Mouse (Mus musculus): ENCODE results near the gene Kmt2d. TPM values are rescaled to one million over a fixed set of nuclear protein-coding genes. Genes with fewer than 3 reads are reported as not detected.

The Kmt2d gene
- polyA plus RNA-seq (2014; fragmentation: Illumina TruSeq; extraction: RNeasy Lipid Tissue Mini Kit (QIAGEN cat#74804); ENCODE audit: low read depth, low replicate concordance), result 2.9 TPM

GRCm38 (mm10) chr15:98871070-98871915 lies at the start of gene Kmt2d:
Kmt2d (minus strand) TSS chr15:98871204.

GRCm38 (mm10) chr15:98917538-98918498 lies 46.8 kb upstream of the Kmt2d start, which contains the start of gene Lmbr1l:
Lmbr1l (minus strand) TSS chr15:98918231.

DNA sequence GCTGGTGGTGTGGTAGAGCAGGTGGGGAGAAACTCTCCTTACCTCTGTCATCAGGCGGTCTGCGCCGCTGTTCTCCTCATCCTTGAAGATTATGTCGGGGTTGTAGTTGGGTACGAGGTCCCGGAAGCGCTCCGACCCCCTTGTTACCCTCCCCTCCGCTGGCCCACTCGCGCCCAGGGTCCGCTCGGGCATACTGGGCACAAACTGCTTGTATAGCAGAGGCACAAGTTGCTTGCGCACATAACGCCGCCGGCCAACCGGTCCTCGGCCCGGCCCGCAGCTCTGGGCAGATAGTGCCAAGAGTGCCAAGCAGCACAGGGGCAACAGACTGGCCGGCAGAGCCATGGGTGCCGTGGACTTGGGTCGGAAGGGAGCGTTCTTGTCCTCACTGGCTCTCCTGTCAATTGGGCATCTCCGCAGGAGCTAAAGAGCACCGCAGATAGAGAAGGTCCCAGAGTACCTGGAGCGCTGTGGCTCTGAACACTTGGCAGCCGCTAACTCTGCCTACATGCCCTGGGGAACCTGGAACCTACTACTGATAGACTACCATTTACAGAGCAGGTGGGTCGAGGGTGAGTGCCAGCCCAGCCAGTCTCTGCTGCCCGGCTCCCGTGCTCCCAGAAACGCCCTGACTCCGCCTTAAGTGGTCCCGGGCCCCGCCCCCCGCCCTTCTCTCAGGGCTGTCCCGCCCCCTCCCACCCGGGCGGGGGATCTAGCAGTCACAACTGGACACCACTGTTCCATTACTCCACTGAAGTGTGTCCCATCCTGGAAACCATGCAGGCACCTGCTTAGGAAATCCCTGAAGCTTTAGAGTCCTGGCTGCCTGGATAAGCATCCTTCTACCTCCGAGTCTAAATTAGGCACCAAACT lies 27.2 kb upstream of the Kmt2d start, which contains the start of gene Dhh:
TSS of gene Dhh (minus strand) at position 613 of the 873 bp plus-strand sequence.

DNA sequence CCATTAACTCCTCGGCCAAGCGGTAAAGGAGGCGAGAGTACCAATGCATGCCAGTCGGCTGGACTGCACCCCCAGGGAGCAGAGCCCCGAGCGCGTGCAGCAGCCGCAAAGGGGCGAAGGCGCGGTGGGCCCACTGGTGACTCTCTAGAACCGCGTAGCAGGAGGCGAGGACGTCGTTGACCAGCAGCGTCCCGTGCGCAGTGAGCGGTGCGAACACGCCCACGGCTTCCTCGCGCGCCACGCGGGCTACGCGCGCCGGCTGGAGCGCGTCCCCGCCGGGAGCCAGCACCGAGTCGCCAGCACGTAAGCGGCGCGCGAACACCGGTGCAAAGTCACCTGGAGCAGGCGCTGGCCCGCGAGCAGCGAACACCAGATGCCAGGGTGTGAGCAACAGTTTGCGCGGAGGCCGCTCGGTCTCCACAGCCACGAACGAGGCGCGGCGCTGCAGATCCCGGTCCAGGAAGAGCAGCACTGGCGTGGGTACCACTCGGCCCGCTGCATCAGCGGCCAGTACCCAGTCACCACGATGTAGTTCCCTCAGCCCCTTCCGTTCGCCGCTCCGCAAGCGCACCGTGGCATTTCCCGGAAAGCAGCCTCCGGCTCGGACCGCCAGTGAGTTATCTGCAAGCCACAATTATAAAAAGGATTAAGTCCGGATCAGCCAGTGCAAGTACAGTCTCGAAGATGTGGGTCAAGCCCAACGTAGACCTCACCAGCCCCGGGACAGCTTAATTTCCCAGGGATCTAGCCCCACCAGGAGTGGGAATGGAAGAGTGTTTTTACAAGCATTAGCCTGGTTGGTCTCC lies 23.1 kb upstream of the Kmt2d start, which contains the start of gene Rhebl1:
TSS of gene Rhebl1 (minus strand) at position 601 of the 806 bp plus-strand sequence.

DNA sequence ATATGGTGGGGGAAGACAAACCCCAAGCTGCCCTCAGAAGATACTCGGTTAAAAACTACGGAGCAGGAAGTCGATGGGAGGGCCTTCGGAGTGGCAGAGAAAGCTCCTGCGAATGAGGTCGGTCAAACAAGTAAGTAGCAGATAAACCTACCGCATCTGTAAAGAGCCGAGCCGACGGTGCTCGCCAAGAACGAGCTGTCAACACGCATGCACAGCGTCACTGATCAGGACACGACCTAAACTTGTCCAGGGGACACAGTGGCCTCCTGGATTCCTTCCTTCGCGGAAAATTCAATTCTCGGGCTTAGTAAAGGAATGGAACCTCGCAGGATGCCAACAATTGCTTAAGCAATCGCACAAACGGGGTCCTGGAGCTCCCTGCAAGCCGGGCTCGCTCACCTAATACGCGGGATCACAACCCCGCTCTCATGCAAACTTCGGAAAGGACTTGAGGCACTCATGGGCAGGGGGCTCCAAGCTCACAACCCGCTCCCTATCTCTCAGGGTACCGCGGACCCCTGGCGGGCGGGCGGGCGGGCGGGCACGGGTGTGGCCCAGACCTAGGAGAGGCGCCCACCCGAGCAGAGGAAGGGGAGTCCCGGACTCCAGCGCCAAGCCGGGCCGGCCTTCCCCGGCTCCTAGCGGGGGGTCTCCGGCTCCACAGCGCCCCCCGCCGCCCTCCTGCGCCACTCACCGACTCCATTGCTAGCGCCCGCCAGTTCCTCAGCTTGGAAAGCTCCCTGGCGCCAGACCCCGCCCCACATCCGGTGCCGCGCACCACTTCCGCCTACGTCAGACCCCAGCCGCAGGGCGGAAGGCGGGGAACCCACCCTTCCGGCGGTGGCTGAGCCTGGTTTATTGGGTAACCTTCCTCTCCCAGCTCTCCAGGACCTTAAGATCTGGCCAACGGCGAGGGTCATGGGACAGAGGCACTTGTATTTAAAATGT lies 40.0 kb downstream of the Kmt2d start, which contains the start of gene Prkag1:
TSS of gene Prkag1 (minus strand) at position 786 of the 948 bp plus-strand sequence.

GRCm38 (mm10) chr15:98809390-98809789 lies 61.6 kb downstream of the Kmt2d start, which contains the start of gene Ddn:
Ddn (minus strand) TSS chr15:98809490.

DNA sequence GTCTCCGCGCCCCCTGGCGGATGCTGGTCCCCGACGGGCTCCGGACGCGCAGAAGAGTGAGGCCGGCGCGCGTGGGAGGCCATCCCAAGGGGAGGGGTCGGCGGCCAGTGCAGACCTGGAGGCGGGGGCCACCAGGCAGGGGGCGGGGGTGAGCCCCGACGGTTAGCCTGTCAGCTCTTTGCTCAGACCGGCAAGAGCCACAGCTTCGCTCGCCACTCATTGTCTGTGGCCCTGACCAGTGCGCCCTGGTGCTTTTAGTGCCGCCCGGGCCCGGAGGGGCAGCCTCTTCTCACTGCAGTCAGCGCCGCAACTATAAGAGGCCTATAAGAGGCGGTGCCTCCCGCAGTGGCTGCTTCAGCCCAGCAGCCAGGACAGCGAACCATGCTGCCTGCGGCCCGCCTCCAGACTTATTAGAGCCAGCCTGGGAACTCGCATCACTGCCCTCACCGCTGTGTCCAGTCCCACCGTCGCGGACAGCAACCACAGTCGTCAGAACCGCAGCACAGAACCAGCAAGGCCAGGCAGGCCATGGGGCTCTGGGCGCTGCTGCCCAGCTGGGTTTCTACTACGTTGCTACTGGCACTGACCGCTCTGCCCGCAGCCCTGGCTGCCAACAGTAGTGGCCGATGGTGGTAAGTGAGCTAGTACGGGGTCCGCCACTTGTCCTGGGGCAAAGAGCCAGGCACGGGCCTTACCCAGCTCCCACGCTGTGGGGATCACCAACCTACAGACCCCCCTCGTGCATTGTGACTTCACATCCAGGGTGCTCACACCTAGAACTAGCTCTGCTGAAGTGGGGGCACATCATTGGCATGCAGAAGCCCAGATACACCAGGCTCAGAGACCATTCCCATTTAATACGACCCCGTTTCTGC lies 81.1 kb downstream of the Kmt2d start, which contains the start of gene Wnt1:
TSS of gene Wnt1 (plus strand) at position 197 of the 875 bp plus-strand sequence.

Other genes with a start within 250 kb of the Kmt2d start
- gene Cacnb3, start 240.4 kb downstream of the Kmt2d start, polyA plus RNA-seq (2014; fragmentation: Illumina TruSeq; extraction: RNeasy Lipid Tissue Mini Kit (QIAGEN cat#74804); ENCODE audit: low read depth, low replicate concordance), result 0.63 TPM
- 3.5 TPM for gene Ddx23, start 208.3 kb downstream of the Kmt2d start, polyA plus RNA-seq (2014; fragmentation: Illumina TruSeq; extraction: RNeasy Lipid Tissue Mini Kit (QIAGEN cat#74804); ENCODE audit: low read depth, low replicate concordance)
- gene Rnd1, start 193.7 kb downstream of the Kmt2d start, polyA plus RNA-seq (2014; fragmentation: Illumina TruSeq; extraction: RNeasy Lipid Tissue Mini Kit (QIAGEN cat#74804); ENCODE audit: low read depth, low replicate concordance), result not detected
- 0.32 TPM for gene Ccdc65, start 163.0 kb downstream of the Kmt2d start, polyA plus RNA-seq (2014; fragmentation: Illumina TruSeq; extraction: RNeasy Lipid Tissue Mini Kit (QIAGEN cat#74804); ENCODE audit: low read depth, low replicate concordance)
- not detected for gene Fkbp11, start 143.0 kb downstream of the Kmt2d start, polyA plus RNA-seq (2014; fragmentation: Illumina TruSeq; extraction: RNeasy Lipid Tissue Mini Kit (QIAGEN cat#74804); ENCODE audit: low read depth, low replicate concordance)
- gene Arf3, start 108.0 kb downstream of the Kmt2d start, polyA plus RNA-seq (2014; fragmentation: Illumina TruSeq; extraction: RNeasy Lipid Tissue Mini Kit (QIAGEN cat#74804); ENCODE audit: low read depth, low replicate concordance), result 42.4 TPM
- gene Wnt10b, start 93.1 kb downstream of the Kmt2d start, polyA plus RNA-seq (2014; fragmentation: Illumina TruSeq; extraction: RNeasy Lipid Tissue Mini Kit (QIAGEN cat#74804); ENCODE audit: low read depth, low replicate concordance), result 0.57 TPM
- not detected for gene Wnt1, start 81.3 kb downstream of the Kmt2d start, polyA plus RNA-seq (2014; fragmentation: Illumina TruSeq; extraction: RNeasy Lipid Tissue Mini Kit (QIAGEN cat#74804); ENCODE audit: low read depth, low replicate concordance)
- not detected for gene Ddn, start 61.7 kb downstream of the Kmt2d start, polyA plus RNA-seq (2014; fragmentation: Illumina TruSeq; extraction: RNeasy Lipid Tissue Mini Kit (QIAGEN cat#74804); ENCODE audit: low read depth, low replicate concordance)
- gene Prkag1, start 39.7 kb downstream of the Kmt2d start, polyA plus RNA-seq (2014; fragmentation: Illumina TruSeq; extraction: RNeasy Lipid Tissue Mini Kit (QIAGEN cat#74804); ENCODE audit: low read depth, low replicate concordance), result 39.9 TPM
- gene Rhebl1, start 23.3 kb upstream of the Kmt2d start, polyA plus RNA-seq (2014; fragmentation: Illumina TruSeq; extraction: RNeasy Lipid Tissue Mini Kit (QIAGEN cat#74804); ENCODE audit: low read depth, low replicate concordance), result 3.2 TPM
- 0.19 TPM for gene Dhh, start 27.3 kb upstream of the Kmt2d start, polyA plus RNA-seq (2014; fragmentation: Illumina TruSeq; extraction: RNeasy Lipid Tissue Mini Kit (QIAGEN cat#74804); ENCODE audit: low read depth, low replicate concordance)
- 9.9 TPM for gene Lmbr1l, start 47.0 kb upstream of the Kmt2d start, polyA plus RNA-seq (2014; fragmentation: Illumina TruSeq; extraction: RNeasy Lipid Tissue Mini Kit (QIAGEN cat#74804); ENCODE audit: low read depth, low replicate concordance)
- 21.1 TPM for gene Tuba1b, start 63.4 kb upstream of the Kmt2d start, polyA plus RNA-seq (2014; fragmentation: Illumina TruSeq; extraction: RNeasy Lipid Tissue Mini Kit (QIAGEN cat#74804); ENCODE audit: low read depth, low replicate concordance)
- gene Gm49450, start 82.3 kb upstream of the Kmt2d start, polyA plus RNA-seq (2014; fragmentation: Illumina TruSeq; extraction: RNeasy Lipid Tissue Mini Kit (QIAGEN cat#74804); ENCODE audit: low read depth, low replicate concordance), result not detected
- 41.6 TPM for gene Tuba1a, start 82.5 kb upstream of the Kmt2d start, polyA plus RNA-seq (2014; fragmentation: Illumina TruSeq; extraction: RNeasy Lipid Tissue Mini Kit (QIAGEN cat#74804); ENCODE audit: low read depth, low replicate concordance)
- gene Tuba1c, start 158.7 kb upstream of the Kmt2d start, polyA plus RNA-seq (2014; fragmentation: Illumina TruSeq; extraction: RNeasy Lipid Tissue Mini Kit (QIAGEN cat#74804); ENCODE audit: low read depth, low replicate concordance), result 7.2 TPM
- gene Prph, start 184.0 kb upstream of the Kmt2d start, polyA plus RNA-seq (2014; fragmentation: Illumina TruSeq; extraction: RNeasy Lipid Tissue Mini Kit (QIAGEN cat#74804); ENCODE audit: low read depth, low replicate concordance), result 0.38 TPM
- gene Troap, start 203.4 kb upstream of the Kmt2d start, polyA plus RNA-seq (2014; fragmentation: Illumina TruSeq; extraction: RNeasy Lipid Tissue Mini Kit (QIAGEN cat#74804); ENCODE audit: low read depth, low replicate concordance), result 0.85 TPM
- not detected for gene C1ql4, start 216.6 kb upstream of the Kmt2d start, polyA plus RNA-seq (2014; fragmentation: Illumina TruSeq; extraction: RNeasy Lipid Tissue Mini Kit (QIAGEN cat#74804); ENCODE audit: low read depth, low replicate concordance)
- 12.2 TPM for gene Dnajc22, start 222.0 kb upstream of the Kmt2d start, polyA plus RNA-seq (2014; fragmentation: Illumina TruSeq; extraction: RNeasy Lipid Tissue Mini Kit (QIAGEN cat#74804); ENCODE audit: low read depth, low replicate concordance)